Mouse (Mus musculus) liver, adult 2 months (tissue): ENCODE data around the gene Crebl2.

Source experiments
- CTCF ChIP-seq: fragments of 200-500 bp; IDR thresholded peaks from 2 replicates; pipeline ENCODE4 v1.5.1; 2011; ENCODE audit warnings: low read depth, low read length, control low read depth
- POLR2A ChIP-seq: fragments of 200-500 bp; IDR thresholded peaks from 2 replicates; pipeline ENCODE4 v1.6.1; 2011; ENCODE audit warnings: low read length, control low read depth; ENCODE audit not compliant: insufficient read depth; ENCODE audit errors: extremely low read depth

DNA sequence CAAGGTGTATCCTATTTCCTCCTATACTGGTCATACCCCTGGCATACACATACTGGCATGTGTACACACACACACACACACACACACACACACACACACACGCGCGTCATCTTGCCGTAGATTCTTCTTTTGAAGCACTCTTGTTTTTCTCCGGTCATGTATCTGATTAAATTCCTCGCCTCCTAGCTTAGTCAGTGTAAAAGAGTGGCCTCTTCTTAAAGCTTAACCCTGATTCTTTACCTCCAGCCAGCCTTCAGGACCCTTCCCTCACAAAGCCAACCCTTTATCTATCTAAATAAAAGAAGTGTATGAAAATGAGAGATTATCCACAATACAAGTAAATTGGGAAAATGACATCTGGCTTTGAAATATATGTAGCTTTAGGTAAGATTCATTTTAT, 40.9 kb upstream of the Crebl2 start:
- TF ChIP-seq CTCF (no peak), POLR2A (no peak)
